Mouse (Mus musculus): ENCODE results near the gene Hmga1. TPM values are rescaled to one million over a fixed set of nuclear protein-coding genes. Genes with fewer than 3 reads are reported as not detected.
A peak's percentile ranks its signal among the peaks of the same experiment; 100 is the strongest.

Hmga1 gene
- polyA plus RNA-seq, 1 experiment from 2014 or later = 120 TPM

DNA sequence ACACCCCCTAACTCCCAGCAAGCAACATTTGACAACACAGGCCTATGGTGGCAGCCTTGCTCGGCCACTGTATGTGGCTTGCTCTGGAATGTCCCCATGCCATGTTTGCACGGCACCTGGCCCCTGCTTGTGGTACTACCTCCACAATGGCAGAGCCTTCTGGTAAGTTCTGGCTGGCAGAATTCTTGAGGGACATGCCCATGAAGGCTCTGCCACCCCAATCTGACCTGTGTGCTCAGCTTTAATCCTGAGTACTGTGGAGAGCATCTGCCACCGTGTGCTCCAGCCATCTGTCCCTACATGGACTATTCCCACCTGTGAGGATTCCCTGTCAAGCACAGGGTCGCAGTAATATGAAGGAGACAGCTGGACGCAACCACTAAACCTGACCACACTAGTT, 44.6 kb downstream of the Hmga1 start:
- H3K4me1 ChIP-seq (replicated peaks) = peaks cover 56% of the 10 kb centered on the region
- WGBS = 68% methylated on average over 5 of the region's 5 CpGs
- peaks cover 18% of the 10 kb centered on the region for H3K36me3 ChIP-seq
- H3K9ac ChIP-seq (replicated peaks) = no peak overlapping the region; the same call in 1 of the 2 replicates
- no peak overlapping the region for H3K4me3 ChIP-seq (replicated peaks)
- peak overlapping the region; percentile 19; the same call in 1 of the 2 replicates for H3K27ac ChIP-seq
- no peak for ATAC-seq
- H3K4me2 ChIP-seq (replicated peaks) = no peak overlapping the region
- H3K27me3 ChIP-seq = no peaks in the 10 kb centered on the region
- no peaks in the 10 kb centered on the region for H3K9me3 ChIP-seq

GRCm38 (mm10) chr17:27603036-27603435, 46.7 kb downstream of the Hmga1 start:
- no peaks in the 10 kb centered on the region for H3K9me3 ChIP-seq
- H3K4me1 ChIP-seq (replicated peaks) = peaks cover 66% of the 10 kb centered on the region
- 98% methylated on average over 2 of the region's 2 CpGs for WGBS
- no peak overlapping the region for H3K4me2 ChIP-seq (replicated peaks)
- no peak overlapping the region for H3K4me3 ChIP-seq (replicated peaks)
- ATAC-seq = no peak
- peaks cover 7% of the 10 kb centered on the region; the same call in 1 of the 2 replicates for H3K36me3 ChIP-seq
- no peaks in the 10 kb centered on the region for H3K27me3 ChIP-seq
- no peak overlapping the region for H3K27ac ChIP-seq
- H3K9ac ChIP-seq (replicated peaks) = no peak overlapping the region

DNA sequence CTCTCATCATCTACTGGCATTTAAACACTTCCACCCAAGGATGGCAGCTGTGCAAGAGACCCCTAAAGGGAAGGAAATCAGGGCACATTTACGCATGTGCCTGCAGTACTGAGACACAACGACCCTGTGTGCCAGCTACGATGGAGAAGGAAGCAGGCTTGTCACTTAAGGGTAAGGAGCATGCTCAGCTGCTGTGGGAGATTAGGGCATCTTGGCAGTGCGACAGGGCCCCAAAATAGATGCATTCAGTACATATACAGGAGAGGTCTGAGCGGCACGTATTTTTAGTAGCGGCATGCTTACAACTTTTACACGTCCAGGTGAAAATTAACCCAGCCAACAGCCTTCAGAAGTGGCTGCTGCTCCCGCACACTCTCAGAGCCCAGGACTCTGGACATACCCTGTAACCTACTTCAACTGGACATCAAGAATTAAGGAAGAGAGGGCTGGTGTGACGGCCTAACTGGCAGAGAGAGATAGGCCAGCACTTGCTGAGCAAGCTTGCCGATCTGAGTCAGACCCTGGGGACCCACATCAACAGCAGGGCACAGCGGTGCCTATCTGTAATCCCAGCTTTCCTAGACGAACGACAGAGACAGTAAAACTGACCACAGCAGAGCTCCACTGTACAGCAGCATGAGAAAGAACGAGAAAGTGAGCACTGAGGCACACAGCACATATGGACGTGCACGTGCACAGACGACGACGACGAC, 47.4 kb downstream of the Hmga1 start:
- ATAC-seq = no peak
- peak overlapping the region; percentile 44; the same call in 1 of the 2 replicates for H3K27ac ChIP-seq
- peaks cover 66% of the 10 kb centered on the region for H3K4me1 ChIP-seq (replicated peaks)
- no peak overlapping the region for H3K9ac ChIP-seq (replicated peaks)
- no peak overlapping the region for H3K4me2 ChIP-seq (replicated peaks)
- peaks cover 11% of the 10 kb centered on the region; the same call in 1 of the 2 replicates for H3K36me3 ChIP-seq
- no peak overlapping the region for H3K4me3 ChIP-seq (replicated peaks)
- no peaks in the 10 kb centered on the region for H3K27me3 ChIP-seq
- 79% methylated on average over 21 of the region's 21 CpGs for WGBS
- no peaks in the 10 kb centered on the region for H3K9me3 ChIP-seq

GRCm38 (mm10) chr17:27609576-27609975, 53.3 kb downstream of the Hmga1 start:
- no peaks in the 10 kb centered on the region for H3K27me3 ChIP-seq
- no peak overlapping the region for H3K27ac ChIP-seq
- no peak overlapping the region for H3K9ac ChIP-seq (replicated peaks)
- no peak for ATAC-seq
- no peak overlapping the region for H3K4me3 ChIP-seq (replicated peaks)
- H3K4me1 ChIP-seq (replicated peaks) = peaks cover 59% of the 10 kb centered on the region
- 0 out of 2 replicates have a peak, but pooled peaks cover 10% of the 10 kb centered on the region for H3K36me3 ChIP-seq
- no peak overlapping the region for H3K4me2 ChIP-seq (replicated peaks)
- 91% methylated on average over 7 of the region's 7 CpGs for WGBS
- H3K9me3 ChIP-seq = no peaks in the 10 kb centered on the region

GRCm38 (mm10) chr17:27610679-27611518, 54.6 kb downstream of the Hmga1 start:
- ATAC-seq = no peak
- H3K4me3 ChIP-seq (replicated peaks) = no peak overlapping the region
- H3K36me3 ChIP-seq = 0 out of 2 replicates have a peak, but pooled peaks cover 10% of the 10 kb centered on the region
- H3K27me3 ChIP-seq = no peaks in the 10 kb centered on the region
- H3K4me1 ChIP-seq (replicated peaks) = peaks cover 57% of the 10 kb centered on the region
- H3K9me3 ChIP-seq = no peaks in the 10 kb centered on the region
- H3K27ac ChIP-seq = no peak overlapping the region; the same call in 1 of the 2 replicates
- no peak overlapping the region for H3K9ac ChIP-seq (replicated peaks)
- H3K4me2 ChIP-seq (replicated peaks) = no peak overlapping the region
- WGBS = 82% methylated on average over 10 of the region's 10 CpGs

GRCm38 (mm10) chr17:27611519-27611884, 55.2 kb downstream of the Hmga1 start:
- H3K4me3 ChIP-seq (replicated peaks) = no peak overlapping the region
- no peak overlapping the region; the same call in 1 of the 2 replicates for H3K27ac ChIP-seq
- WGBS = 76% methylated on average over 3 of the region's 3 CpGs
- no peak for ATAC-seq
- H3K9me3 ChIP-seq = no peaks in the 10 kb centered on the region
- H3K36me3 ChIP-seq = peaks cover 12% of the 10 kb centered on the region; the same call in 1 of the 2 replicates
- H3K4me1 ChIP-seq (replicated peaks) = peaks cover 50% of the 10 kb centered on the region
- H3K9ac ChIP-seq (replicated peaks) = no peak overlapping the region
- no peak overlapping the region for H3K4me2 ChIP-seq (replicated peaks)
- no peaks in the 10 kb centered on the region for H3K27me3 ChIP-seq

- WGBS = 80% methylated on average over 5 of the region's 5 CpGs
- H3K36me3 ChIP-seq = peaks cover 17% of the 10 kb centered on the region
Measured at GRCm38 (mm10) chr17:27611994-27612393, 55.7 kb downstream of the Hmga1 start.

GRCm38 (mm10) chr17:27613016-27613415, 56.7 kb downstream of the Hmga1 start:
- no peaks in the 10 kb centered on the region for H3K27me3 ChIP-seq
- no peak overlapping the region for H3K4me2 ChIP-seq (replicated peaks)
- ATAC-seq = no peak
- peaks cover 46% of the 10 kb centered on the region for H3K4me1 ChIP-seq (replicated peaks)
- H3K4me3 ChIP-seq (replicated peaks) = no peak overlapping the region
- peaks cover 25% of the 10 kb centered on the region for H3K36me3 ChIP-seq
- no peak overlapping the region for H3K27ac ChIP-seq
- H3K9me3 ChIP-seq = 0 out of 2 replicates have a peak, but pooled peaks cover 3% of the 10 kb centered on the region
- 76% methylated on average over 4 of the region's 4 CpGs for WGBS
- H3K9ac ChIP-seq (replicated peaks) = 0 out of 2 replicates have a peak overlapping the region, but pooled peaks have one; percentile 8

More at GRCm38 (mm10) chr17:27611994-27612393, 55.7 kb downstream of the Hmga1 start:
- no peaks in the 10 kb centered on the region for H3K27me3 ChIP-seq
- peaks cover 46% of the 10 kb centered on the region for H3K4me1 ChIP-seq (replicated peaks)
- H3K4me2 ChIP-seq (replicated peaks) = no peak overlapping the region
- no peak overlapping the region for H3K27ac ChIP-seq
- H3K4me3 ChIP-seq (replicated peaks) = no peak overlapping the region
- no peak overlapping the region for H3K9ac ChIP-seq (replicated peaks)
- H3K9me3 ChIP-seq = no peaks in the 10 kb centered on the region
- ATAC-seq = no peak

Other genes with a start within 250 kb of the Hmga1 start
- 5.8 and 6.1 TPM in 2 replicates for gene Grm4, start 35.1 kb upstream of the Hmga1 start, polyA plus RNA-seq (2015; fragmentation: Nextera tagmentation; extraction: Ambion mirVana)
- 33.4 and 36.8 TPM in 2 replicates for gene AI413582, start 9.3 kb downstream of the Hmga1 start, polyA plus RNA-seq (2015; fragmentation: Nextera tagmentation; extraction: Ambion mirVana)
- 223 and 227 TPM in 2 replicates for gene Nudt3, start 67.0 kb downstream of the Hmga1 start, polyA plus RNA-seq (2015; fragmentation: Nextera tagmentation; extraction: Ambion mirVana)
- gene RPS10-NUDT3, start 78.7 kb downstream of the Hmga1 start, polyA plus RNA-seq (2015; fragmentation: Nextera tagmentation; extraction: Ambion mirVana) = not detected in 2 replicates
- 570 and 610 TPM in 2 replicates for gene Rps10, start 80.2 kb downstream of the Hmga1 start, polyA plus RNA-seq (2015; fragmentation: Nextera tagmentation; extraction: Ambion mirVana)
- 19.9 and 23.6 TPM in 2 replicates for gene Pacsin1, start 99.0 kb downstream of the Hmga1 start, polyA plus RNA-seq (2015; fragmentation: Nextera tagmentation; extraction: Ambion mirVana)
- 0.90 and 1.3 TPM in 2 replicates for gene Spdef, start 172.5 kb downstream of the Hmga1 start, polyA plus RNA-seq (2015; fragmentation: Nextera tagmentation; extraction: Ambion mirVana)